Mouse (Mus musculus): ENCODE measurements around the gene Hfe.
"Not testable (repeated sequence)": the region's sequence is repeated elsewhere in the genome, so short reads cannot be mapped to it uniquely, and the experiment has no call there.

Hfe gene

GRCm38 (mm10) chr13:23744421-23745380, 34.0 kb upstream of the Hfe start:
- DNase-seq (ENCODE audit: low spot score), result no peak

- no peak for DNase-seq (ENCODE audit: low spot score)
Measured at GRCm38 (mm10) chr13:23743963-23744362, 33.3 kb upstream of the Hfe start.

- DNase-seq (ENCODE audit: low spot score), result no peak
Measured at GRCm38 (mm10) chr13:23743215-23743614, 32.6 kb upstream of the Hfe start.

GRCm38 (mm10) chr13:23742007-23742406, 31.4 kb upstream of the Hfe start:
- DNase-seq (ENCODE audit: low spot score), result no peak

GRCm38 (mm10) chr13:23740910-23741309, 30.3 kb upstream of the Hfe start:
- DNase-seq (ENCODE audit: low spot score), result no peak

GRCm38 (mm10) chr13:23740256-23740840, 29.7 kb upstream of the Hfe start:
- DNase-seq (ENCODE audit: low spot score), result no peak

GRCm38 (mm10) chr13:23739922-23740252, 29.2 kb upstream of the Hfe start:
- DNase-seq (ENCODE audit: low spot score), result no peak

- peak; percentile 96 for DNase-seq (ENCODE audit: low spot score)
Measured at GRCm38 (mm10) chr13:23739069-23739921, 28.6 kb upstream of the Hfe start.

- DNase-seq (ENCODE audit: low spot score), result peak; percentile 89
Measured at GRCm38 (mm10) chr13:23738677-23739068, 28.0 kb upstream of the Hfe start, which contains the start of gene Hist1h1c. Gene Hist1h1c, plus strand, starts transcription at chr13:23738808.

- DNase-seq (ENCODE audit: low spot score), result no peak
Measured at GRCm38 (mm10) chr13:23738041-23738440, 27.4 kb upstream of the Hfe start.

- DNase-seq (ENCODE audit: low spot score), result no peak
Measured at GRCm38 (mm10) chr13:23737091-23737490, 26.4 kb upstream of the Hfe start.

GRCm38 (mm10) chr13:23732156-23732804, 21.6 kb upstream of the Hfe start:
- DNase-seq (ENCODE audit: low spot score), result peak; percentile 45

- no peak for DNase-seq (ENCODE audit: low spot score)
Measured at GRCm38 (mm10) chr13:23730479-23730878, 19.8 kb upstream of the Hfe start.

GRCm38 (mm10) chr13:23729706-23730105, 19.1 kb upstream of the Hfe start:
- no peak for DNase-seq (ENCODE audit: low spot score)

- no peak for DNase-seq (ENCODE audit: low spot score)
Measured at GRCm38 (mm10) chr13:23729192-23729525, 18.5 kb upstream of the Hfe start.

- DNase-seq (ENCODE audit: low spot score), result no peak
Measured at GRCm38 (mm10) chr13:23728472-23729191, 18.0 kb upstream of the Hfe start.

GRCm38 (mm10) chr13:23725213-23725612, 14.6 kb upstream of the Hfe start:
- no peak for DNase-seq (ENCODE audit: low spot score)

- DNase-seq (ENCODE audit: low spot score), result no peak
Measured at GRCm38 (mm10) chr13:23724239-23724638, 13.6 kb upstream of the Hfe start.

- not testable (repeated sequence) for DNase-seq (ENCODE audit: low spot score)
Measured at GRCm38 (mm10) chr13:23717593-23718245, 7.1 kb upstream of the Hfe start.

- no peak for DNase-seq (ENCODE audit: low spot score)
Measured at GRCm38 (mm10) chr13:23717176-23717575, 6.5 kb upstream of the Hfe start.
